Mouse (Mus musculus): ENCODE data around the gene Use1. TPM values are rescaled to one million over a fixed set of nuclear protein-coding genes. Genes with fewer than 3 reads are reported as not detected.

Gene Use1
- total RNA-seq, 1 experiment from 2014 or later: 275 TPM

Other genes starting within 250 kb of the Use1 start
- gene Myo9b, start 94.1 kb upstream of the Use1 start, total RNA-seq (2017): 71.0 to 99.2 TPM (median 72.2 TPM) in 3 replicates
- 45.5 to 77.0 TPM (median 73.5 TPM) in 3 replicates for gene Haus8, start 93.9 kb upstream of the Use1 start, total RNA-seq (2017)
- gene Ocel1, start 4.5 kb downstream of the Use1 start, total RNA-seq (2017): 11.9 to 24.2 TPM (median 16.3 TPM) in 3 replicates
- gene Nr2f6, start 15.1 kb downstream of the Use1 start, total RNA-seq (2017): 3.4 to 11.6 TPM (median 9.4 TPM) in 3 replicates
- gene Ushbp1, start 29.0 kb downstream of the Use1 start, total RNA-seq (2017): 0.10 TPM in 1 of 3 replicates, not detected in the others
- 49.7 to 68.7 TPM (median 61.4 TPM) in 3 replicates for gene Babam1, start 30.0 kb downstream of the Use1 start, total RNA-seq (2017)
- gene Ankle1, start 39.2 kb downstream of the Use1 start, total RNA-seq (2017): 0.48 TPM in 1 of 3 replicates, not detected in the others
- gene Abhd8, start 96.8 kb downstream of the Use1 start, total RNA-seq (2017): 2.2 to 12.0 TPM (median 8.3 TPM) in 3 replicates
- 5.7 to 17.9 TPM (median 13.7 TPM) in 3 replicates for gene Mrpl34, start 98.1 kb downstream of the Use1 start, total RNA-seq (2017)
- gene Dda1, start 102.4 kb downstream of the Use1 start, total RNA-seq (2017): 33.6 to 53.8 TPM (median 42.4 TPM) in 3 replicates
- gene Ano8, start 119.1 kb downstream of the Use1 start, total RNA-seq (2017): 4.7 to 11.0 TPM (median 8.5 TPM) in 3 replicates
- gene Gtpbp3, start 121.3 kb downstream of the Use1 start, total RNA-seq (2017): 16.0 to 22.2 TPM (median 16.4 TPM) in 3 replicates
- not detected in 3 replicates for gene Plvap, start 144.9 kb downstream of the Use1 start, total RNA-seq (2017)
- not detected in 3 replicates for gene Ccdc194, start 158.9 kb downstream of the Use1 start, total RNA-seq (2017)
- 25.5 to 51.2 TPM (median 32.9 TPM) in 3 replicates for gene Bst2, start 170.6 kb downstream of the Use1 start, total RNA-seq (2017)
- gene Mvb12a, start 176.1 kb downstream of the Use1 start, total RNA-seq (2017): 13.9 to 34.3 TPM (median 20.5 TPM) in 3 replicates
- 0.29 TPM in 1 of 3 replicates, not detected in the others for gene Tmem221, start 192.0 kb downstream of the Use1 start, total RNA-seq (2017)
- gene Nxnl1, start 199.8 kb downstream of the Use1 start, total RNA-seq (2017): not detected in 3 replicates
- gene Slc27a1, start 202.0 kb downstream of the Use1 start, total RNA-seq (2017): 0.53 to 1.2 TPM (median 0.76 TPM) in 3 replicates
- gene Pgls, start 225.3 kb downstream of the Use1 start, total RNA-seq (2017): 31.2 to 49.8 TPM (median 36.8 TPM) in 3 replicates
- gene Fam129c, start 230.8 kb downstream of the Use1 start, total RNA-seq (2017): 6.3 to 12.8 TPM (median 6.9 TPM) in 3 replicates
- 39.9 to 78.4 TPM (median 65.4 TPM) in 3 replicates for gene Colgalt1, start 244.2 kb downstream of the Use1 start, total RNA-seq (2017)

All from monocyte, adult 5-6 weeks (primary cell).